Mouse (Mus musculus) brown adipose tissue, adult 24 weeks (tissue): Measurements from ENCODE around the gene Gm20547. TPM values are rescaled to one million over a fixed set of nuclear protein-coding genes. Genes with fewer than 3 reads are reported as not detected.
A peak's percentile ranks its signal among the peaks of the same experiment; 100 is the strongest.
"Not testable (repeated sequence)": the region's sequence is repeated elsewhere in the genome, so short reads cannot be mapped to it uniquely, and the experiment has no call there.

Experiments used
- H3K27ac ChIP-seq: fragments of 200-500 bp; replicated peaks from 2 replicates; pipeline ENCODE4 v1.5.1; 2012; ENCODE audit warnings: low read depth, mild to moderate bottlenecking, low read length
- H3K4me1 ChIP-seq: fragments of 200-500 bp; 2 replicates; pipeline ENCODE4 v1.6.1; 2012; ENCODE audit warnings: low read length, mixed read lengths; ENCODE audit not compliant: control insufficient read depth, insufficient read depth, insufficient read length
- H3K4me3 ChIP-seq: fragments of 200-500 bp; 2 replicates; pipeline ENCODE4 v1.5.1; 2012; ENCODE audit warnings: low read depth, mild to moderate bottlenecking, low read length, moderate library complexity; ENCODE audit not compliant: insufficient read depth
- polyA plus RNA-seq: library from polyadenylated mRNA; stranded (reverse); fragments of >200 nt; gene quantifications from 2 replicates; pipeline ENCODE4 v1.2.4, GENCODE M21; 2012; ENCODE audit not compliant: missing spikeins, insufficient read depth, insufficient read length

The Gm20547 gene
- polyA plus RNA-seq, result not detected in 2 replicates

DNA sequence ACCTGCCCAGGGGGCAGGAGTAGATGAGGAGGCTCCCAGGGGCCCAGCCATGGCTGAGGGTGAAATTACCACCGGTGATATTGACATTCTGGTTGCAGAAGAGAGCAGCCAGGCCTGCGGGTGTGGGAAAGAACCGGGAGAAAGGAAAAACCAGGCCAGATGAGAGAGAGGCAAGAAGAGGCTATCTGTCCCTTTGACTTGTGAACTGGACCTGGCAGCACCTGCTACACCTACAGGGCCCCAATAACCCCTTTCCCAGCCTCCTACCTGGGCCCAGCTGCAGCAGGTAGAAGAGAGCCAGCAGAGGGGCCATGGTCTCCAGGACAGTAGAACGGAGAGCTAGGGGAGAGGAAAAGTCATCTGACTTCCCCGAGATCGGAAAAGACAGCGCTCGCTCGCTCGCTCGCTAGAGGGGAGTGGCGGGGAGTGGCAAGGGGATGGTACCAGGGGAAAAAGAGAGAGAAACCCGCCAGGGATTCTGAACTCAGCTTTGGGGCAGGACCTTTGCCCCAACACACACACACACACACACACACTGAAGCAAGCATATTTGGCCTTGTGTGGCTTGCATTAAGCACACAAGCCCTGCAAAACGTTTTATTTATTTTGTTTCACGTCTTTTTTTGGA, at the start of gene Gm20547:
Gene Gm20547 (minus strand): TSS at position 360 of the 628 bp plus-strand sequence.
- 0 out of 2 replicates have a peak, but pooled peaks cover 2% of the 10 kb centered on the region for H3K4me1 ChIP-seq
- peak within 1 kb of the TSS; percentile 26; the same call in 1 of the 2 replicates for H3K4me3 ChIP-seq
- H3K27ac ChIP-seq, result no peak within 1 kb of the TSS

- Histone ChIP-seq H3K4me3 (peak within 1 kb of the TSS; percentile 93), H3K27ac (peak within 1 kb of the TSS; percentile 76), H3K4me1 (peaks cover 8% of the 10 kb centered on the region)
Observed at GRCm38 (mm10) chr17:34931061-34931734, 49.4 kb upstream of the Gm20547 start, which contains the start of gene Neu1. Gene Neu1 (plus strand): TSS chr17:34931253.

DNA sequence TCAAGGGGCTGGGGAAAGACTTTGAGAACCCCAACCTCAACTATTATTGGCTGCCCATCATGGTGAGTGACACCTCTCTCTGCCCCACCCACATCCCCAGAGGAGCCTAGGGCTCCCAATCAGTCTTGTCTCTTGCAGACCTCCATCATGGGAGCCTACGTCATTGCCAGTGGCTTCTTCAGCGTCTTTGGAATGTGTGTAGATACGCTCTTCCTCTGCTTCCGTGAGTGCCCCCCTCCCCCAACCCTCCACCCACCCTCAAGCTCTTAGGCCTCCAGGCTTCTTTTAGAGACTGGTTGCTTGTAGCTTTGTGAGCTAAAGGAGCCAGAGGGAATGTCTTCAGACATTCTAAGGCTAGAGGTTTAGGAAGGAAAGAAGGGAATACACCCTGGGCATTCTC, 47.0 kb upstream of the Gm20547 start:
- H3K4me3 ChIP-seq, result no peak overlapping the region
- H3K4me1 ChIP-seq, result peaks cover 8% of the 10 kb centered on the region
- H3K27ac ChIP-seq, result no peak overlapping the region

- no peak overlapping the region for H3K4me3 ChIP-seq
- no peak overlapping the region for H3K27ac ChIP-seq
Observed at GRCm38 (mm10) chr17:34927306-34928019, 45.6 kb upstream of the Gm20547 start.

DNA sequence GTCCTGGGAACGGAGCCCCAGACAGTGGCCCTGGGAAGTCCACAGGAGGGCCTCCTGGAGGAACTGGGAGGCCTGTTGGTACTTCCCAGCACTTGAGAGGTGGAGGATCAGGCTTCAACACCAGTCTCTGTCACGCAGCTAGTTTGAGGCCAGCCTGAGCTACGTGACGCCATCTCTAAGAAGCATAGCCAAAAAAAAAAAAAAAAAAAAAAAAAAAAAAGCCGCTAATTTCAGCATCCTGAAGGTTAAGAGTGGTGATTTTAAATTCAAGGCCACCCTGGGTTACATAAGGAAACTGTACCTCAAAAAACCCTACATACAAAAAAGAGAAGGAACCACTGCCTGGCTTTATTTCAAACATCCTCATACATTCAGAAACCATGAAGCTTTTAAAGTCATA, 42.4 kb upstream of the Gm20547 start:
- Histone ChIP-seq H3K4me1 (no peaks in the 10 kb centered on the region), H3K27ac (peak overlapping the region; percentile 32; the same call in 1 of the 2 replicates), H3K4me3 (no peak overlapping the region)

More at GRCm38 (mm10) chr17:34927306-34928019, 45.6 kb upstream of the Gm20547 start:
- peaks cover 6% of the 10 kb centered on the region for H3K4me1 ChIP-seq

GRCm38 (mm10) chr17:34922939-34923338, 41.1 kb upstream of the Gm20547 start:
- Histone ChIP-seq H3K27ac (no peak overlapping the region), H3K4me1 (no peaks in the 10 kb centered on the region), H3K4me3 (no peak overlapping the region)

- H3K4me3 ChIP-seq, result no peak overlapping the region
- no peak overlapping the region for H3K27ac ChIP-seq
- no peaks in the 10 kb centered on the region for H3K4me1 ChIP-seq
Observed at GRCm38 (mm10) chr17:34917188-34917587, 35.3 kb upstream of the Gm20547 start.

DNA sequence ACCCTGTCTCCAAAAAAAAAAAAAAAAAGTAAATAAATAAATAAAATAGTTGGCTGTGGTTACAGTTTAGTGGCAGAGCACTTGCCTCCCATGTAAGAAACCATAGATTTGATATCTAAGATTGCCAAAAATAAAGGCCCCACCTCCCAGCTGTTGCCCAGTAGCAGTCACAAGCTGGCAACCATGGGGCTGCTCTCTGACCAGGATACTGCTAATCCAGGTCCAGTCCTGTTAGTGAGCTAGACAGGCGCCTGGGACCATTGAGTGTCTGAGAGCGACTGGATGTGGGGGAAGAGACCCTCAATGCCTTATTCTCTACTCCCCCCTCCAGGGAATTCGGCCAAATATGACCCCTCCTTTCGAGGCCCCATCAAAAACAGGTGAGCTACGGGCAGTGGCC, 34.5 kb upstream of the Gm20547 start:
- Histone ChIP-seq H3K4me3 (no peak overlapping the region), H3K4me1 (no peaks in the 10 kb centered on the region), H3K27ac (no peak overlapping the region)

DNA sequence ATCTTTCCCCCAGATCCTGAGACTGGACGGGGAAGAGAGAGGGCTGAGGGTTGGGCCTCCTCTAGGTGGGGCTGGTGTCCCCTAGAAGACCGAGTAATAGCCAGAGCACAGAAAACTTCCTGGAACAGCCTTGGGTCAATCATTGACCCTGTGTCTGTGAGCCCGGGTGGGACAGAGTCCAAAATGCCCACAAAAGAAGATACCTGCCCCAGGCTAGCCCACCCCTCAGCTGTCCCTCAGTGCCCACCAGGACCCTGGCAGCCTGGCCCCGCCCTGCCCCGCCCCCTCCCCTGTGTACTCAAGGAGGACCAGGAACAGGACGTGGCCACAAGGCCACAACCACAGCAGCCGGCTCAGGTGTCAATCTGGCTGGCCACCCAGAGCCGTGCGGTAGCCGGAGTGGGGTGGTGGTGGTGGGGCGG, 33.6 kb upstream of the Gm20547 start:
- Histone ChIP-seq H3K4me3 (no peak overlapping the region), H3K27ac (no peak overlapping the region), H3K4me1 (no peaks in the 10 kb centered on the region)

- Histone ChIP-seq H3K4me3 (no peak within 1 kb of the TSS), H3K27ac (no peak within 1 kb of the TSS), H3K4me1 (no peaks in the 10 kb centered on the region)
Observed at GRCm38 (mm10) chr17:34913930-34914665, 32.3 kb upstream of the Gm20547 start, which contains the start of gene Slc44a4. Gene Slc44a4 (plus strand): TSS chr17:34914466.

DNA sequence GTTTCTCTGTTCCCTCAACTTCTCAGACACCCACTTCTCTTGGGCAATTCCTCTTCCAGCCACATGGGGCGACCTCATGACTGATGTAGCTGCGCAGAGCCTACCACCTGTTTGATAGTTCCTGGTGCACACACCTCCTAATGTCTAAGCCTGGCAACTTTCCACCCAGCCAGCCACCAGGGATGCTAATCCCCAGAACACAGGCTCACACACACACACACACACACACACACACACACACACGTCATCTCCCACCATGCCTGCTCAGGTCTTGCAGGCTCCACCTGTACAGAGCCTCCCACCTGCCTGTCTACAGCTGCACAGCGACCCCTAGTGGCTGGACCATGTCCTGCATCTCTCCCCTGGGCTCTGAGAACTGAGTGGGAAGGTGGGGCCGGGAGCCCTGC, 30.1 kb upstream of the Gm20547 start:
- no peak overlapping the region for H3K4me3 ChIP-seq
- H3K27ac ChIP-seq, result no peak overlapping the region
- H3K4me1 ChIP-seq, result no peaks in the 10 kb centered on the region

DNA sequence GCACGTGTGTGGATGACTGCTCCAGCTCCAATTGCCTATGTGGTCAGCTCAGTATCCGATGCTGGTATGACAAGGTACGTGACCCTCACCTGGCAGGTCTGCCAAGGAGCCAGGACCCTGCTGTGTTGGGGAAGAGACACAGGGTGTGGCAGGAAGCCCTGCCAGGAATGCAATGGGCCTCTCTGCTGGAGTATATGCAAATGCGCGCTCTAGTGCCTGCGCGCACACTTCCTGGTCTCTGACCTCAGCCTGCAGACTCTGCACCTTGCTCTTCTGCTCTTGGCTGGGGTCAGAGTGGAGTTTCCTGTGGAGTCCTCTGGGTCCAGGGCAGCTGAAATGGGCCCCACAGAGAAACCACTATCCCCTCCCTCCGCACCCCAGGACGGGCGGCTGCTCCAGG, 29.1 kb upstream of the Gm20547 start:
- no peak overlapping the region for H3K4me3 ChIP-seq
- H3K27ac ChIP-seq, result no peak overlapping the region

GRCm38 (mm10) chr17:34902895-34903294, 21.1 kb upstream of the Gm20547 start:
- H3K4me1 ChIP-seq, result no peaks in the 10 kb centered on the region
- no peak overlapping the region for H3K4me3 ChIP-seq
- H3K27ac ChIP-seq, result no peak overlapping the region

More for the DNA sequence above, 29.1 kb upstream of the Gm20547 start:
- no peaks in the 10 kb centered on the region for H3K4me1 ChIP-seq

DNA sequence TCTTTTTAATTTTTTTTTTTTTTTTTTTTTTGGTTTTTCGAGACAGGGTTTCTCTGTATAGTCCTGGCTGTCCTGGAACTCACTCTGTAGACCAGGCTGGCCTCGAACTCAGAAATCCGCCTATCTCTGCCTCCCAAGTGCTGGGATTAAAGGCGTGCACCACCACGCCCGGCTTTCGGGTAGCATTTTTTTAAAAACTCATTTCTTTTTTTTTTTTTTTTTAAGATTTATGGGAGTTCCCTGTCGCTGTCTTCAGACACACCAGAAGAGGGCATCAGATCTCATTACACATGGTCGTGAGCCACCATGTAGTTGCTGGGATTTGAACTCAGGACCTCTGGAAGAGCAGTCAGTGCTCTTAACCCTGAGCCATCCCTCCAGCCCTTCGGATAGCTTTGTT, 20.1 kb upstream of the Gm20547 start:
- not testable (repeated sequence) for H3K4me3 ChIP-seq, H3K4me1 ChIP-seq, H3K27ac ChIP-seq

- not testable (repeated sequence) for H3K27ac ChIP-seq, H3K4me1 ChIP-seq, H3K4me3 ChIP-seq
Observed at GRCm38 (mm10) chr17:34900826-34901225, 19.0 kb upstream of the Gm20547 start.
